Mouse (Mus musculus) induced T-regulatory cell, adult 2 months (primary cell): ENCODE results near the gene Iqgap2.
A peak's percentile ranks its signal among the peaks of the same experiment; 100 is the strongest.

Experiments used
- DNase-seq: peaks from one replicate; pipeline ENCODE4 v3.0.0-alpha.2; 2012; ENCODE audit warnings: low read depth

Iqgap2 gene

DNA sequence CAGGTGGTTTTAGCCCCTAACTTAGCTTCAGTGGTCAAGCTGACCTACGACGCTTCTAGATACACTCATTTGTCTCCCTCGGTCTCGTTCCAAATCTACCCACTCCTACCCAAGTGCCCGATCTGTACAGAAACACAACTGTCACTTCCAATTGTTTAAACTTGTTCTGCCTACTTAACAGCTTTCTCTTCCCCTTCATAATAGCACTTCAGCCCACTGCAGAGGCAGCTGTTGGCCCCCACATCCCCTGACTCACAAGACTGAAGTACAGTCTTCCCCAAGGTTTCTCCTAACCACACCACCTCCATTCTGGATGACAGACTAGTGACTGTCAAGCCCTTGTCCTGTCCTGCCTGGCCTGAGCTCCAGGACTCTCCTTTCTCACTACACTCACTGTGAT, 63.1 kb downstream of the Iqgap2 start:
- DNase-seq, result no peak

GRCm38 (mm10) chr13:95826178-95826577, 65.5 kb downstream of the Iqgap2 start:
- DNase-seq, result no peak

DNA sequence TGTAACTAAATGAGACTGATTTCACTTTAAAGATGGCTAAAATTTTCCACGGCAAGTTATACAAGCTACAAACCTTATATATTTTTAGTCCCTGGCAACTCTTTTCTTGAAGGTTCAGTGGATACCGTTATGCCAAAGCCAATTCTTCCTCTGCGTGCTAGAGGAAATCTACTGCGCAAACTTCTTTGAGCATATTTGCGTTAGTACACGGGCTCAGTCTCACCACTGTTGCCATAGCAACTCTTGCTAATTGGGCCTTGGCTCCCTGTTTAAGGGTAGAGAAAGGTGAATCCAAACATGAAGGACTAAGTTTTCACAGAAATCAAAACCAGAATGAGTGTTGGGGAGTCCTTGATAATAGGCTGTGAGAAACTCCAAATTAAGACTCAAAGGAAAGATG, 68.8 kb downstream of the Iqgap2 start:
- no peak for DNase-seq

- no peak for DNase-seq
These were observed 71.7 kb downstream of the Iqgap2 start for GRCm38 (mm10) chr13:95820071-95820470.

- no peak for DNase-seq
These were observed 72.8 kb downstream of the Iqgap2 start for GRCm38 (mm10) chr13:95818941-95819340.

GRCm38 (mm10) chr13:95813643-95814042, 78.1 kb downstream of the Iqgap2 start:
- DNase-seq, result peak; percentile 69

- no peak for DNase-seq
These were observed 80.9 kb downstream of the Iqgap2 start for GRCm38 (mm10) chr13:95810796-95811195.

- peak; percentile 9 for DNase-seq
These were observed 84.5 kb downstream of the Iqgap2 start for GRCm38 (mm10) chr13:95807106-95807750.

DNA sequence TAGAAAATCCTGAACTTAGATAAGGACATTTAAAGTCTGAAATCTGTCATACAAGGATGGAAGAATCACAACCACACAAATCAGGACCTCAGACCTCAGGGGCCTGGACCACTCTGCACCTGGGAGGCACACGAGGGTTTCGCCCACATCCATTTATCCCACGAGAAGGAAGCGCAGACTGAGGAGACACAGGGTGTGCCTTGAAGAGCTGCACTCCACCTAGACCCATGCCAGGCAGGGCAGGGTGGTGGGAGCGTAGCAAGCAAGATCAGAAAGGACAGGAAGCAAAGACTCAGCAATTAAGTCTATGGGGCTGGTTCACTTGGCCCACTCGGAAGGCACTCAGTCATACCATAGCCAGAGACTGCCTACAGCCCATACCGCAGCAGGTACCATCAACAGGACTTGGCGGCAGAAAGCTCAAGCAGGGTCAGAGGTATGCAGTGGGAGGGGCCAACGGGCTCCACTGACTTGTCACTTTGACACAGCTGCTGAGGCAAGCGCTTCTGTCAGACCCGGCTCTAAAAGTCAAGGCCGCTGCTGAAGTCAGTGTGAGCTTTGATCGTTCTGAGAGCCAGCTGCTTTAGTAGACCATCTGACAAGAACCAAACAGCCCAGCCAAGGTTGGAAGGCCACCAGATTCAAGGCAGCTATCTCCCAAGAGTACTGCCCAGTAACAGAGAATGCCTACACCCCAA, 86.1 kb downstream of the Iqgap2 start:
- no peak for DNase-seq

DNA sequence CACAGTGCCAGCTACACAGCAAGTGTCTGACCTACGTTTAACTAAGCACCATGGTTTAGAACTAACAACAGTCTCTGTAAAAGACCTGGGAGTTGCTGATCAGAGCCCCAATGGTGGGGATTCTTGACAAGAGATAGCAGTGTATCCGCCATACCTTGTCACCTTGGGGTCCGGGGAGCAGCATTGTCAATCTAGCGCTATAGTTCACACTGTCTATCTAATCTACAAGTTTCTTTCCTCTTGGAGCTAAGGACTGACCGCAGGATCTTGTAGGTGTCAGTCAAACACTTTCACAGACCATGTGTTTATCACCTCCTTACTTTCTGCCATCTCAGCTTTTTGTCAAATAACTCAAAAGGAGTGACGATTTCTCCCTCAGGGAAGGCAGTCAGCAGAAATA, 87.6 kb downstream of the Iqgap2 start:
- DNase-seq, result no peak

GRCm38 (mm10) chr13:95800925-95801324, 90.8 kb downstream of the Iqgap2 start:
- DNase-seq, result no peak

- DNase-seq, result no peak
These were observed 92.4 kb downstream of the Iqgap2 start for GRCm38 (mm10) chr13:95799322-95799721.

DNA sequence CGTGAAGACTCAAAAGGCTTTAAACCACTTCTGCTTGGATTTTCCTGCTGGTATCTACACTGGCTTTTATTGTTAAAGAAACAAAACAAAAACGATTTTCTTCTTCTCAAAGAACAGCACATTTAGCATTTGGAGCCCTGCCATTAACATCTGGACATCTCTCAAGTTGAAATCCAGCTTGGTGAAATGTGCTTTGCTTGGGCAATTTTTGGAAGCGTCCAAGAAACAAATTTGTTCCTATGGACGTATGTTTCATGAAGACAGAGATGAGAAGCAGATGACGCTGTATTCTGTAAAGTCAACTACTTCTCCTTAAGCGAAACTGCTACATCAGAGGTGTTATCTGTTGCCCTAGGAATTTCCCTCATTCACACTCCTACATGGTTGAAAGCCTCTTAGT, 93.0 kb downstream of the Iqgap2 start:
- no peak for DNase-seq

- no peak for DNase-seq
These were observed 94.2 kb downstream of the Iqgap2 start for GRCm38 (mm10) chr13:95797530-95797929.

DNA sequence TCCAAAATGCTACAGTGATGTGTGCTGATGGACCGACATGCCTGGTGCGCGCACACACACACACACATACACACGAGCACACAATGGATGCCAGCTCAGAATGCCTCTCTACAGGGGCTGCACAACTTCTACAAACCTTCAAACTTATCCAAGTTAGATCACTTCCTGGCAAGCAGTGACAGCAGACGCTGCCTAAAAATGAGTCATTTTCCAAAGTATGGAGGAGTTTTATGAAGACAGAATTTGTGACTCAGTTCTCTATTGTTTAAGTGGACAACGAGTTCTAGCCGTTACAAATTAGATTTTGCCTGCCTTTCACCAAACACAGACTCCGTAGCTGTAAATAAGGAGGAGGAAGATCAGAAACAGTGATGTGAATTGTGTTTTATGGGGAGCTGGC, 97.4 kb downstream of the Iqgap2 start:
- DNase-seq, result no peak

DNA sequence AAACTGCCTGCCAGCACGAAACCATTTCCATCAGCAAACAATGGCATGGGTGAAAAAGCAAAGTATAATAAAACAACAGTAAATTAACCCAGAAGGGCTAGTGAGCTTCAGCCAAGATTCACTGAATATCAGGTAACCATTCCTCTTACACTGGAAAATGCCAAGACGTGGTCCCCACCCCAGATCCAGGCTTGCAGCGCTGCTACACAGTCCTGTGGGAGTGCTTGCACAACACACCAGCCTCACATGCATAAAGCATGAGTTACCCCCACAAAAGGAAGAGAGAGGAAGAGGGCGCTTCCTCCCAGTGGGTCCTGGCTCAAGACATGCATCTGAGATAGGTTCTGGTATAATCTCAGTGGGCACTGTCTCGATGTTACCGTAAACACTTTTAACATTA, 100.8 kb downstream of the Iqgap2 start:
- DNase-seq, result no peak

- no peak for DNase-seq
These were observed 102.9 kb downstream of the Iqgap2 start for GRCm38 (mm10) chr13:95788631-95789376.

GRCm38 (mm10) chr13:95782969-95783332, 108.8 kb downstream of the Iqgap2 start:
- no peak for DNase-seq

- no peak for DNase-seq
These were observed 109.3 kb downstream of the Iqgap2 start for GRCm38 (mm10) chr13:95782311-95782968.

DNA sequence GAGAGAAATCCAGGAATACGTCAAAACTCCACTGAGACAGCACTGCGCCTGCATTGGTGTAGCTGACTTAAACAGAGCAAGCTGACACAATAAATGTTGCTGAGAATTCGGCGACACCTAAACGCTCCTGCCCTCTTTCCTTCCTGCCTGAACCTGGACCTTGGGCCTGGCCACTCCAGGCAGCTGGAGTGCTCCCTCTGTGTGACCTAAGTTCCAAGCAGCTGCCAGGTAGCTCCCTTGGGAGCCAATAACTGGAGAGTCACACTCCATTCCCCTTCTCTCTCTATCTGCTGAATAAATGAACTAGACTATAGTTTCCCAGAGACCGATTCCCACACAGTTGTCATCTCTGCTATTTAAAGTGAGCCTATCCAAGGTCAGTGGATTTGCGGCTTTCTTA, 111.7 kb downstream of the Iqgap2 start:
- no peak for DNase-seq

- DNase-seq, result no peak
These were observed 112.5 kb downstream of the Iqgap2 start for GRCm38 (mm10) chr13:95779261-95779660.

GRCm38 (mm10) chr13:95778761-95779161, 113.0 kb downstream of the Iqgap2 start:
- DNase-seq, result no peak
